Mouse (Mus musculus): ENCODE data around the gene Usp39.

Gene Usp39

GRCm38 (mm10) chr6:72302349-72302925, 42.5 kb downstream of the Usp39 start:
- no peak for DNase-seq (ENCODE audit: low read depth, low spot score)

DNA sequence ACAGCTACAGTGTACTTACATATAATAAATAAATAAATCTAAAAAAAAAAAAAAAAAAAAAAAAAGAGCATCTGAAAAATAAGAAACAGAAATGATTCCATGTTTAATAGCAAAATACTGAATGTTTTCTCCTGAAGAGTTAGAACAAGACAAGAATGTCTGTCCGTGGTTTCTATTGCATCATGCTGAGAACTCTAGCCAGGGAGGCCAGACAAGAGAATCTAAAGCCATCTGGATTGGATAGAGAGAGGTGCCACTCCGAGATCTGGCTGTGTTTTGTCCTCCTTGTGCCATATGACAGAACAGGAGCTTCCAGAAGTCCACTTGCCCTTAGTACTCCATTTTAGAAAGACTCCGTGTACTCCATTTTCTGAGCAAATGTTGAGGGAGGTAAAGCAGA, 47.2 kb downstream of the Usp39 start:
- DNase-seq (ENCODE audit: low read depth, low spot score): no peak

DNA sequence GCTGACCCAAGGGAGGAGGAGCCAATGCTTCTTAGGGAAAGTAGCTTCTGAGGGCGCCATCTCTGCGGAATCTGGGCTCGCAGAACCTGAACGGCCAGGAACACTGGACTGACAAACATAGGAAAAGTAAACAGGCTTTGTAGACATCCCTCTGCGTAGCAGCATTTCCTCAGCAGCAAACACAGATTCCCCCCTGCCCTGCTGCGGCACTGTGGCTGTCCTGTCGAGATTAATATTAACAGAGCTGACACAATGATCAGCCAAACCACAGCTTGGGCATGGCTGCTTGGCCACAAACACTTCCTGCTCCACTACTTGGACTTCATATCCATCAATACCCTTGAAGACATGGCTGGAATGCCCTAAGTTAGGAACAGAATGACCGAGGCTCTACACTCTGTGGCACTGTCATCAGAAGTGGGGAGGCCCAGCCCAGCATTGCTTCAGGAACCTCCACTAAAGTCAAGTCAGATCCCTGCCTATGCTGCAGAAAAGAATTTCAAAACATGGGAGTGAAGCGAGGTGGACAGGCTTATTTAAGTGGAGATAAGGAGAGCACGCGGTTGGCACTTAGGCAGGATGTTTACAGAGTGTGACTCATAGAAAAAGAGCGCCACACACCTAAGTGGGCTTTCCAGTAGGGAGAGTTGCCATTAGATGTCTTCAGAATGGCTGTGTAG, 51.9 kb downstream of the Usp39 start:
- no peak for DNase-seq (ENCODE audit: low read depth, low spot score)

GRCm38 (mm10) chr6:72289484-72289883, 55.5 kb downstream of the Usp39 start:
- no peak for DNase-seq (ENCODE audit: low read depth, low spot score)

GRCm38 (mm10) chr6:72283914-72284313, 61.1 kb downstream of the Usp39 start:
- peak; percentile 37 for DNase-seq (ENCODE audit: low read depth, low spot score)

DNA sequence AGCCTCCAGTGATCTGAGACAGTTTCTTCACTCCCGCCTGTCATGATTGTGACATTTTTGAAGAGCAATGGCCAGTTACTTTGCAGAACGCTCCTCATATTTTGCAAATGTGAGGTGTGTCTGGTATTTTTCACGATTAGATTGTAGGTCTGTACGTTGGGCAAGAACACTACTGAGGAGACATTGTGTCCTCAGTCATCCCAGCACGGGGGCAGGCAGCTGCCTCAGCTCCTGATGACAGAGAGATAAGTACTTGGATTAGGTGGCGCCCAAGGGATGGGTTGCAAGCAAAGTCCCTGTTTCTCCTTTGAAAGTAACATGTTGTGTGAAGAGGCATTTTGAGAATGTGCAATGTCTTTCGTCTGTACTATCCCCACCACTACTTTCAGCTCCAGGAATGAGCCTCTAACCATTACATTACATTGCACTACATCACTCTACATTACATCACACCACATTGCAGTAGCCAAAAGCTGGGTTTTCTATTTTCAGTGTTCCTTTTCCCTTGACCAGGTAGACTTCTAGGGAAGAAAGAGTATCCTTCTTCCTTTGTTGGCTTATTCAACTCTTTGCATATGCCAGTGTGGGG, 64.5 kb downstream of the Usp39 start:
- DNase-seq (ENCODE audit: low read depth, low spot score): no peak

DNA sequence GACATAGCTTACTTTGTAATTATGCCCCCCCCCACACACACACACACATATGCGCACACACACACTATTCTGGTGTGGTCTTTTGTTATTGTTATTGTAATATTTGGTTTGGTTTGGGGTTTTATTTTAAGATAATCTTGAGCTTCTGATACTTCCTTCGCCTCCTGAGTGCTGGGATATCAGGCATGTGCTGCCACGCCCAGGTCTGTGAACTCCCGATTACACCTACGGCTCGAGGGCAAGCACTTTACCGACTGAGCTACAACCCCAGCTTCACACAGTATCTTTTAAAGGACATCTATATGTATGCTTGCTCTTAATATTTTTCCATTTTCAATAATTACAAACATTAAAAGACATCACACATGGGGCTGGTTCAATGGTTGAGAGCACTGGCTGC, 65.5 kb downstream of the Usp39 start:
- DNase-seq (ENCODE audit: low read depth, low spot score): no peak

GRCm38 (mm10) chr6:72278835-72279234, 66.1 kb downstream of the Usp39 start:
- no peak for DNase-seq (ENCODE audit: low read depth, low spot score)

GRCm38 (mm10) chr6:72277508-72278166, 67.3 kb downstream of the Usp39 start:
- no peak for DNase-seq (ENCODE audit: low read depth, low spot score)

DNA sequence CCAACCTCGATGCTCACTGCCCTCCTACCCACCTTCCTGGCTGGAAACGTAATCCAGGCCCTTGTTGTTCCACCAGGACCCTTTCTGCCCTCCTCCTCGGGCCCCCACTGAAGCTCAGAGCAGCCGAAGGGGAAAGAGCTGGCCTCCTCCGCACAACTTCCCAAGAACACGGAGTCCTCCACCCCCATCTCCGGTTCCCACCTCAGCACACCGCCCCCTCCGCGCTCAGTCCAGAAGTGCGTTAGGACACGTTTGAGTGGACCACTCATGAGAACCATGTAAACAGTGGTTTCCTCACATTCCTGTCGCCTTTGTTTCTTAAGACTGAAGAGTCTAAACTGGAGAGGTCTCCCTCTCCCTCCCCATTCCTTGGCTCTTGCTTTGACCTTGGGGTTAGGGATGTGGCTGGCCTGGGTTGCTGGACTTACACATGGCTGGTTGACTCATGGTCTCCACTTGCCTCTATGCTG, 68.0 kb downstream of the Usp39 start:
- DNase-seq (ENCODE audit: low read depth, low spot score): no peak

- no peak for DNase-seq (ENCODE audit: low read depth, low spot score)
Measured at GRCm38 (mm10) chr6:72276141-72276540, 68.8 kb downstream of the Usp39 start.

DNA sequence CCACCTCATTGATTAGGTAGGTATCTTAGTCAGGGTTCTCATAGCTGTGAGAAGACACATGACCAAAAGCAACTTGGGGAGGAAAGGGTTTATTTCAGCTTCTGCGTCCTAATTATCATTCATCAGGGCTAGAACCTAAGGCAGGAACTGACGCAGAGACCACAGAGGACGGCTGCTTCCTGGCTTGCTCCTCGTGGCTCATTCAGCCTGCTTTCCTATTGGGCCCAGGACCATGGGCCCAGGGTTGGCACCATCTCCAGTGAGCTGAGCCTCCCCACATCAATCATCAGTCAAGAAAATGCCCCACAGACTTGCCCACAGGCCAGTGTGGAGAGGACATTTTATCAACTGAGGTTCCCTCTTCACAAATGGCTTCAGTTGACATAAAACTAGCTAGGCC, 69.5 kb downstream of the Usp39 start:
- no peak for DNase-seq (ENCODE audit: low read depth, low spot score)

DNA sequence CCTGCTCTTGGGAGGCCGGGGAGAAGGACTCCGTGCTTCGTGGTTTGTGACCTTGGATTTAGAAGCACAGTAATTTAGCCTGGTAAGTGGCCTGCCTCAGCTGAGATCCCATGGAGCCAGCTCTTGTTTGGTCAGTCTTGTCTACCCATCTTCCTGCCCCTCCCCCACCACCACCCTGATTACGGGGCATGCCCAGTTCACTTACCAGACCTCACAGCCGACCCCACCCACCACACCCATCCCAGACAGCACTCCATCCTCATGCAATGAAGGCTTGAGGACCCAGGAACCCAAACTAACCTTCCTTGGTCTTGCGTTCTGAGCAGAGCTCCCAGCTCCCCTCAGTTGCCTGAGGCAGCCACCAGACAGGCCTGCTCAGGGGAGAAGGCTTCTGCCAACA, 71.8 kb downstream of the Usp39 start:
- no peak for DNase-seq (ENCODE audit: low read depth, low spot score)

GRCm38 (mm10) chr6:72272161-72272696, 72.8 kb downstream of the Usp39 start:
- DNase-seq (ENCODE audit: low read depth, low spot score): no peak

GRCm38 (mm10) chr6:72270952-72271519, 73.9 kb downstream of the Usp39 start:
- DNase-seq (ENCODE audit: low read depth, low spot score): no peak

- no peak for DNase-seq (ENCODE audit: low read depth, low spot score)
Measured at GRCm38 (mm10) chr6:72270258-72270657, 74.7 kb downstream of the Usp39 start.
